Mouse (Mus musculus): ENCODE data around the gene Flad1. TPM values are rescaled to one million over a fixed set of nuclear protein-coding genes. Genes with fewer than 3 reads are reported as not detected.

Gene Flad1
- total and polyA plus RNA-seq, 2 experiments from 2014 or later = 50.8 to 79.3 TPM

- WGBS = 1% methylated on average over 12 of the region's 12 CpGs
- Histone ChIP-seq H3K27ac (ENCODE audit: low read depth) (peak overlapping the region; percentile 95), H3K4me3 (ENCODE audit: low read depth, low read length) (peak overlapping the region; percentile 78), H3K4me1 (ENCODE audit: control insufficient read depth, insufficient read depth) (peaks cover 34% of the 10 kb centered on the region), H3K4me2 (ENCODE audit: low read depth, low read length) (peak overlapping the region; percentile 100), H3K36me3 (replicated peaks; ENCODE audit: control insufficient read depth, insufficient read depth, low read length) (no peaks in the 10 kb centered on the region), H3K9me3 (replicated peaks; ENCODE audit: control insufficient read depth, low read length) (no peaks in the 10 kb centered on the region), H3K27me3 (ENCODE audit: control insufficient read depth, insufficient read depth, low read length) (no peaks in the 10 kb centered on the region), H3K9ac (replicated peaks; ENCODE audit: low read depth, low read length) (peak overlapping the region; percentile 67)
- ATAC-seq (ENCODE audit: insufficient read depth, low read depth) = peak; percentile 22
- no peak for TF ChIP-seq CTCF (IDR thresholded peaks at IDR 0.05; ENCODE audit: low read depth)
- TF ChIP-seq EP300 (IDR thresholded peaks at IDR 0.05; ENCODE audit: low read depth) = no peak
- DNase-seq (ENCODE audit: low spot score) = peak; percentile 92
These were observed 16.8 kb downstream of the Flad1 start for GRCm38 (mm10) chr3:89394894-89395256.

GRCm38 (mm10) chr3:89394006-89394893 lies 17.4 kb downstream of the Flad1 start, which contains the start of gene Zbtb7b:
Zbtb7b (minus strand) TSS chr3:89394776.
- H3K4me2 ChIP-seq (ENCODE audit: low read depth, low read length) = peak within 1 kb of the TSS; percentile 100
- no peaks in the 10 kb centered on the region for H3K36me3 ChIP-seq (replicated peaks; ENCODE audit: control insufficient read depth, insufficient read depth, low read length)
- peak within 1 kb of the TSS; percentile 95 for H3K27ac ChIP-seq (ENCODE audit: low read depth)
- peak within 1 kb of the TSS; percentile 67 for H3K9ac ChIP-seq (replicated peaks; ENCODE audit: low read depth, low read length)
- peak; percentile 57 for ATAC-seq (ENCODE audit: insufficient read depth, low read depth)
- TF ChIP-seq CTCF (IDR thresholded peaks at IDR 0.05; ENCODE audit: low read depth) (peak; percentile 26), EP300 (IDR thresholded peaks at IDR 0.05; ENCODE audit: low read depth) (no peak)
- 1% methylated on average over 39 of the region's 42 CpGs for WGBS
- H3K4me1 ChIP-seq (ENCODE audit: control insufficient read depth, insufficient read depth) = peaks cover 35% of the 10 kb centered on the region
- peak within 1 kb of the TSS; percentile 78 for H3K4me3 ChIP-seq (ENCODE audit: low read depth, low read length)
- H3K9me3 ChIP-seq (replicated peaks; ENCODE audit: control insufficient read depth, low read length) = no peaks in the 10 kb centered on the region
- DNase-seq (ENCODE audit: low spot score) = peak; percentile 65
- H3K27me3 ChIP-seq (ENCODE audit: control insufficient read depth, insufficient read depth, low read length) = no peaks in the 10 kb centered on the region

- 0% methylated on average over 15 of the region's 15 CpGs for WGBS
- Histone ChIP-seq H3K4me1 (ENCODE audit: control insufficient read depth, insufficient read depth) (peaks cover 35% of the 10 kb centered on the region), H3K9me3 (replicated peaks; ENCODE audit: control insufficient read depth, low read length) (no peaks in the 10 kb centered on the region), H3K9ac (replicated peaks; ENCODE audit: low read depth, low read length) (peak overlapping the region; percentile 69), H3K36me3 (replicated peaks; ENCODE audit: control insufficient read depth, insufficient read depth, low read length) (no peaks in the 10 kb centered on the region), H3K4me3 (ENCODE audit: low read depth, low read length) (peak overlapping the region; percentile 78), H3K27ac (ENCODE audit: low read depth) (peak overlapping the region; percentile 95), H3K4me2 (ENCODE audit: low read depth, low read length) (peak overlapping the region; percentile 100), H3K27me3 (ENCODE audit: control insufficient read depth, insufficient read depth, low read length) (no peaks in the 10 kb centered on the region)
- no peak for TF ChIP-seq CTCF (IDR thresholded peaks at IDR 0.05; ENCODE audit: low read depth)
- TF ChIP-seq EP300 (IDR thresholded peaks at IDR 0.05; ENCODE audit: low read depth) = no peak
- peak; percentile 92 for ATAC-seq (ENCODE audit: insufficient read depth, low read depth)
- DNase-seq (ENCODE audit: low spot score) = peak; percentile 99
These were observed 18.1 kb downstream of the Flad1 start for GRCm38 (mm10) chr3:89393605-89394004.

- H3K9me3 ChIP-seq (replicated peaks; ENCODE audit: control insufficient read depth, low read length) = no peaks in the 10 kb centered on the region
- H3K27ac ChIP-seq (ENCODE audit: low read depth) = peak overlapping the region; percentile 84
- under 1% methylated on average over 18 of the region's 24 CpGs for WGBS
- peak overlapping the region; percentile 78 for H3K4me3 ChIP-seq (ENCODE audit: low read depth, low read length)
- TF ChIP-seq CTCF (IDR thresholded peaks at IDR 0.05; ENCODE audit: low read depth) (no peak), EP300 (IDR thresholded peaks at IDR 0.05; ENCODE audit: low read depth) (no peak)
- no peaks in the 10 kb centered on the region for H3K27me3 ChIP-seq (ENCODE audit: control insufficient read depth, insufficient read depth, low read length)
- H3K4me2 ChIP-seq (ENCODE audit: low read depth, low read length) = peak overlapping the region; percentile 100
- DNase-seq (ENCODE audit: low spot score) = no peak
- H3K9ac ChIP-seq (replicated peaks; ENCODE audit: low read depth, low read length) = peak overlapping the region; percentile 69
- no peak for ATAC-seq (ENCODE audit: insufficient read depth, low read depth)
- no peaks in the 10 kb centered on the region for H3K36me3 ChIP-seq (replicated peaks; ENCODE audit: control insufficient read depth, insufficient read depth, low read length)
- H3K4me1 ChIP-seq (ENCODE audit: control insufficient read depth, insufficient read depth) = peaks cover 39% of the 10 kb centered on the region
These were observed 18.8 kb downstream of the Flad1 start for GRCm38 (mm10) chr3:89392871-89393311.

GRCm38 (mm10) chr3:89391663-89392511 lies 19.8 kb downstream of the Flad1 start:
- DNase-seq (ENCODE audit: low spot score) = peak; percentile 46
- no peak for ATAC-seq (ENCODE audit: insufficient read depth, low read depth)
- no peaks in the 10 kb centered on the region for H3K9me3 ChIP-seq (replicated peaks; ENCODE audit: control insufficient read depth, low read length)
- peak overlapping the region; percentile 78 for H3K4me3 ChIP-seq (ENCODE audit: low read depth, low read length)
- no peaks in the 10 kb centered on the region for H3K36me3 ChIP-seq (replicated peaks; ENCODE audit: control insufficient read depth, insufficient read depth, low read length)
- peak overlapping the region; percentile 84 for H3K27ac ChIP-seq (ENCODE audit: low read depth)
- H3K9ac ChIP-seq (replicated peaks; ENCODE audit: low read depth, low read length) = peak overlapping the region; percentile 69
- no peaks in the 10 kb centered on the region for H3K27me3 ChIP-seq (ENCODE audit: control insufficient read depth, insufficient read depth, low read length)
- H3K4me2 ChIP-seq (ENCODE audit: low read depth, low read length) = peak overlapping the region; percentile 100
- peaks cover 41% of the 10 kb centered on the region for H3K4me1 ChIP-seq (ENCODE audit: control insufficient read depth, insufficient read depth)
- TF ChIP-seq EP300 (IDR thresholded peaks at IDR 0.05; ENCODE audit: low read depth) (0 out of 2 replicates have a peak, but pooled peaks have one; percentile 47), CTCF (IDR thresholded peaks at IDR 0.05; ENCODE audit: low read depth) (no peak)
- under 1% methylated on average over 50 of the region's 56 CpGs for WGBS

All from heart, postnatal 0 days (tissue).